Mouse (Mus musculus) CH12.LX (cell line): Measurements from ENCODE around the gene Sbf2.

Experiments
- CTCF ChIP-seq, 2 experiments: IDR thresholded peaks in 1 of 2; conservative IDR thresholded peaks in 1 of 2; 2 replicates each; pipeline ENCODE4 v1.5.1; 2011 to 2012; ENCODE audit warnings: low read depth in 2 of 2, low read length in 2 of 2, improper control_type of control experiment in 1 of 2, inconsistent platforms in 1 of 2, mild to moderate bottlenecking in 1 of 2, moderate library complexity in 1 of 2
- EP300 ChIP-seq: IDR thresholded peaks from 2 replicates; pipeline ENCODE4 v1.6.1; 2011; ENCODE audit warnings: low read length, improper control_type of control experiment
- ETS1 ChIP-seq: conservative IDR thresholded peaks from 2 replicates; pipeline ENCODE4 v1.6.1; 2012; ENCODE audit warnings: low read depth, mild to moderate bottlenecking, inconsistent platforms, low read length, improper control_type of control experiment, moderate library complexity
- HCFC1 ChIP-seq: IDR thresholded peaks from 2 replicates; pipeline ENCODE4 v1.6.1; 2012; ENCODE audit warnings: low read depth, mild to moderate bottlenecking, inconsistent platforms, low read length, improper control_type of control experiment
- JUN ChIP-seq: IDR thresholded peaks from 2 replicates; pipeline ENCODE4 v1.6.1; 2011; ENCODE audit warnings: low read depth, mild to moderate bottlenecking, low read length, improper control_type of control experiment, moderate library complexity; ENCODE audit not compliant: insufficient read depth
- JUND ChIP-seq: conservative IDR thresholded peaks from 2 replicates; pipeline ENCODE4 v1.6.1; 2011; ENCODE audit warnings: low read depth, low read length, improper control_type of control experiment
- MXI1 ChIP-seq: IDR thresholded peaks from 2 replicates; pipeline ENCODE4 v1.6.1; 2011; ENCODE audit warnings: mild to moderate bottlenecking, low read depth, low read length, improper control_type of control experiment
- MYC ChIP-seq: IDR thresholded peaks from 2 replicates; pipeline ENCODE4 v1.6.1; 2011; ENCODE audit warnings: low read depth, mild to moderate bottlenecking, improper control_type of control experiment, low read length
- PAX5 ChIP-seq: IDR thresholded peaks from 2 replicates; pipeline ENCODE4 v1.6.1; 2012; ENCODE audit warnings: low read length, inconsistent platforms, mixed read lengths
- POLR2A ChIP-seq: IDR thresholded peaks from 2 replicates; pipeline ENCODE4 v1.6.1; 2011; ENCODE audit warnings: low read depth, mild to moderate bottlenecking, improper control_type of control experiment, low read length
- TBP ChIP-seq: conservative IDR thresholded peaks from 2 replicates; pipeline ENCODE4 v1.6.1; 2011; ENCODE audit warnings: low read depth, low read length, improper control_type of control experiment
- USF1 ChIP-seq: IDR thresholded peaks from 2 replicates; pipeline ENCODE4 v1.6.1; 2014; ENCODE audit warnings: low read depth, mild to moderate bottlenecking, inconsistent platforms, low read length, improper control_type of control experiment

- no peak for TF ChIP-seq TBP
- no peak for TF ChIP-seq POLR2A
- no peak for TF ChIP-seq PAX5
- no peak for TF ChIP-seq USF1
- TF ChIP-seq JUND = no peak
- TF ChIP-seq CTCF (conservative IDR thresholded peaks at IDR 0.05 in 1 of 2, IDR thresholded peaks at IDR 0.05 in 1 of 2; ENCODE audit: low read depth in 2 of 2, low read length in 2 of 2) = no peak
- TF ChIP-seq HCFC1 = no peak
- no peak for TF ChIP-seq MXI1
- TF ChIP-seq ETS1 = no peak
- TF ChIP-seq JUN = no peak
- TF ChIP-seq MYC = no peak
- no peak for TF ChIP-seq EP300
Measured at GRCm38 (mm10) chr7:110514131-110514530, 100.6 kb downstream of the Sbf2 start.
